Mouse (Mus musculus) E14TG2a.4 (cell line): ENCODE data around the gene Diras1.

ENCODE experiments used
- H3K27me3 ChIP-seq: 2 replicates; pipeline ENCODE4 v1.6.1; 2014; ENCODE audit warnings: low read length, control low read depth; ENCODE audit not compliant: insufficient read depth
- H3K36me3 ChIP-seq: 2 replicates; pipeline ENCODE4 v1.6.1; 2014; ENCODE audit warnings: low read length, control low read depth; ENCODE audit not compliant: insufficient read depth
- H3K4me1 ChIP-seq: replicated peaks from 2 replicates; pipeline ENCODE4 v1.6.1; 2014; ENCODE audit warnings: low read depth, low read length, control low read depth
- H3K4me3 ChIP-seq: replicated peaks from 2 replicates; pipeline ENCODE4 v1.5.1; 2014; ENCODE audit warnings: mild to moderate bottlenecking, low read length
- H3K9me3 ChIP-seq: 2 replicates; pipeline ENCODE4 v1.6.1; 2014; ENCODE audit warnings: low read length, control low read depth
- CTCF ChIP-seq: conservative IDR thresholded peaks from 2 replicates; pipeline ENCODE4 v1.5.1; 2014; ENCODE audit warnings: low read length
- NANOG ChIP-seq: IDR thresholded peaks from 2 replicates; pipeline ENCODE4 v1.6.1; 2014; ENCODE audit warnings: borderline replicate concordance, low read length, mixed read lengths
- POU5F1 ChIP-seq: IDR thresholded peaks from 2 replicates; pipeline ENCODE4 v1.6.1; 2014; ENCODE audit warnings: low read length, borderline replicate concordance

Diras1 gene

GRCm38 (mm10) chr10:80970159-80970558 is 55.3 kb downstream of the Diras1 start:
- no peaks in the 10 kb centered on the region for H3K27me3 ChIP-seq
- no peak overlapping the region for H3K4me3 ChIP-seq
- peaks cover 50% of the 10 kb centered on the region for H3K4me1 ChIP-seq
- H3K36me3 ChIP-seq, result no peaks in the 10 kb centered on the region
- TF ChIP-seq NANOG (no peak), CTCF (no peak), POU5F1 (no peak)
- H3K9me3 ChIP-seq, result peaks cover 3% of the 10 kb centered on the region
